Mouse (Mus musculus): ENCODE measurements around the gene Fndc5.

Gene Fndc5

GRCm38 (mm10) chr4:129124652-129125146, 12.1 kb upstream of the Fndc5 start:
- DNase-seq (ENCODE audit: low spot score in 2 of 2): peak in 1 of 2 experiments; percentile 77

DNA sequence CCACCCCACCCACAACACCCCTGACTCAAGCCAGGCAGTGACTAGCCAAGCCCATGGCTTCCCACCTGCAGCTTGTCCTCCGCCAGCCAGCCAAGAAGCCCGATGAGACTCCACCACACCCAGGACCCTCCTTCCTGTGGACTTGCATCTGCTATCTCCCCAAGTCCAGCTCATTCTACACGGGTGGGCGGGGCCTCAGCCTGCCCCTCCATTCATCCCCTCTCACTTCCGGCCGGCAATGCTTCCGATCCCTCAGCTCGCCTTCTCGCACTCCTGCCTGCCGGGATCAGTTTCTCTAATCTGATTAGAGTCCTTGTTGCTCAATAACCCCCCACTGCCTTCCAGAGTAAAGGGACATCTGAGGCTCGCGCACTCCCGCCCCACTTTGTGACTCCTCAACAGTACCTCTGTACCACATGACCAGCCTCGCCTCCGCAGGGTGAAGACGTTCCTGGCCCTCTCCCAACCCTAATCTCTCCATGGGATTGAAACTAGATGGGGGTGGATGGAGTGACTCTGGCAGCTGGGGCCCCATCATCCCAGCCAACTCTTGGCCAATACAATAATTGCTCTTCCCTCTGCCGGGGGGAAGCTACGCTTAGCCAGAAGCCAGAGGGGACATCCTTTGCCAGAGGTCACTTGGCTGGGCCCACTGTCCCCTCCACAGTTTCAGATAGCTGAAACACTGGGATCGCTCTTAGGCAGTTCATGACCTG, 10.9 kb upstream of the Fndc5 start:
- peak in 1 of 2 experiments; percentile 74 for DNase-seq (ENCODE audit: low spot score in 2 of 2)

- DNase-seq (ENCODE audit: low spot score in 2 of 2): no peak
These were observed 8.0 kb upstream of the Fndc5 start for GRCm38 (mm10) chr4:129128582-129129338.

DNA sequence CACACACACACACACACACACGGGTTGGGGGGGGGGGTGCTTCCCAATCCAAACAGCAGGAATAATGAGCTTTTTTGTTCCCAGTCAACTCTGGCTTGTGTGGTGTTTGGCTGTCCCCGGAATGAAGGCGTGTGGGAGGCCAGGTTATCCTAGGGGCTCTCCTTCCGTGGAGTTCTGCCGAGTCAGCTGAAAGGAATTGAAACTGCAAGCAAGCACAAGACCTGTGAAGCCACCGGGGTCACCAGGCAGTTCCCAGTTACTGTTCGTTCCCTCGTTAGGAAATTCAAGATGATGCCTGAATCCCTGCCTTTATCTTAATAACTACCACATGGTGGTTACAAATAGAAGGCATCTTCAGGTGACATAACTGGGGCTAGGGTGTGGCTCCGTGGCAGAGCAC, 7.4 kb upstream of the Fndc5 start:
- no peak for DNase-seq (ENCODE audit: low spot score in 2 of 2)

GRCm38 (mm10) chr4:129130149-129130548, 6.7 kb upstream of the Fndc5 start:
- DNase-seq (ENCODE audit: low spot score in 2 of 2): peak in 1 of 2 experiments; percentile 63

DNA sequence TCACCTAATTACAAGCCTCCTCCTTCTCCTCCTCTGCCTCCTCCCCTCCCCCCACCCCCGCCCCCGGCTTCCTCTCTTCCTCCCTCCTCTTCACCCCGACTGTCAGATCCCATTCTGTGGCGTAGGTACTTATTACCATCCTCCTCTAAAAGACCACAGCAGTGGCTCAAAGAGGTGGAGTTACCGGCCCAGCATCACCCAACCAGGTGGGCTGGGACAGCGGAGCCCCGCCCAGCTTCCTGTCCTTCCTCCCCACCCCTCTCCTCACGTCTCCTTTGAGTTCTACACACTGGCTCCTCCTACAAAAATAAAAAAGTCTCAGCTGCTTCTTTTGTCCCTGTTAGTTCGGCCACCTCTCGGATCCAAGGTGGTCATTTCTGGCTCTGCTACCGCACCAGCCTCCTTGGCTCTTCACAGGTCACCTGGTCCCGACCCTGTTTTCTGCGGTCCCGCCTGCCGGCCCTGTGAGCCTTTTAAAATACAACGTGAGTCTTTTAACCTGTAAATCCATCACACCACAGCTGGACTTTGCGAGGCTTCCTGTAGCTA, 6.0 kb upstream of the Fndc5 start:
- no peak for DNase-seq (ENCODE audit: low spot score in 2 of 2)

- peak; percentile 74 to 90 for DNase-seq (ENCODE audit: low spot score in 2 of 2)
These were observed 1.8 kb upstream of the Fndc5 start for GRCm38 (mm10) chr4:129134799-129135585.

DNA sequence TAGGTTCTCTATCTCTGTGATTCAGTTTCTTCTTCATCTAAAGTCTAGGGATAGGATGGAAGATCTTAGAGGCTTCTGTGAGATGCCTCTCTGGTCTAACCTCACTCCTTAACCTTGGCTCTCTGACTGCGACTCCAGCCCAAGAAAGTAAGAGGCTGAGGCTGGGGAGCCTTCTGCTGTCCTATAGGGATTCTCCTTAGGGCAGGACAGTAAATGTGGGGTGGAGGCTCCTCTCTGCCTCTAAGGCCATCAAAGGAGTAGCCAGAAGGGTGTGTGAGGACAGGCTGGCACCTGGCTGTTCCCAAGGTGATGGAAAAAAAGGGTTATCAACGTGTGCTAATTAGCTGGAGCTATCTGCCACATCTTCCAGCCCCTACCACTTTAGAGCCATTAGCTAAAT, 1.2 kb upstream of the Fndc5 start:
- no peak for DNase-seq (ENCODE audit: low spot score in 2 of 2)

GRCm38 (mm10) chr4:129136189-129136578, 615 bp upstream of the Fndc5 start:
- no peak for DNase-seq (ENCODE audit: low spot score in 2 of 2)

GRCm38 (mm10) chr4:129137392-129138321, 858 bp downstream of the Fndc5 start:
- DNase-seq (ENCODE audit: low spot score in 2 of 2): no peak

DNA sequence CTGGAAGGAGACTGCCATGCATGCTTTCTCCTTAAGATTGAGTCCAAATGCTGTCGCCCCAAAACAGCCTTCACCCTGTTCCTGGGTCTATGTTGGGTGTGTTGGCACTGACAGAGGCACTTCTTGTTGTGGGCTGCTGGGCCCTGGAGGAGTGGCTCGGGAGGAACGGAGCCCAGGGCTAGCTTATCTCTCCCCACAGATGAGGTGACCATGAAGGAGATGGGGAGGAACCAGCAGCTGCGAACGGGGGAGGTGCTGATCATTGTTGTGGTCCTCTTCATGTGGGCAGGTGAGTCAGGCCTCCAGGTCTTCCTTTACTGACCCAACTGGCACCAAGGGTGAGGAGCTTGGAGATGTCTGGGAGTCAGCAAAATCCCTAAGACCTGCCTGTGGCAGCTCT, 2.8 kb downstream of the Fndc5 start:
- no peak for DNase-seq (ENCODE audit: low spot score in 2 of 2)

- no peak for DNase-seq (ENCODE audit: low spot score in 2 of 2)
These were observed 4.0 kb downstream of the Fndc5 start for GRCm38 (mm10) chr4:129140808-129141207.

DNA sequence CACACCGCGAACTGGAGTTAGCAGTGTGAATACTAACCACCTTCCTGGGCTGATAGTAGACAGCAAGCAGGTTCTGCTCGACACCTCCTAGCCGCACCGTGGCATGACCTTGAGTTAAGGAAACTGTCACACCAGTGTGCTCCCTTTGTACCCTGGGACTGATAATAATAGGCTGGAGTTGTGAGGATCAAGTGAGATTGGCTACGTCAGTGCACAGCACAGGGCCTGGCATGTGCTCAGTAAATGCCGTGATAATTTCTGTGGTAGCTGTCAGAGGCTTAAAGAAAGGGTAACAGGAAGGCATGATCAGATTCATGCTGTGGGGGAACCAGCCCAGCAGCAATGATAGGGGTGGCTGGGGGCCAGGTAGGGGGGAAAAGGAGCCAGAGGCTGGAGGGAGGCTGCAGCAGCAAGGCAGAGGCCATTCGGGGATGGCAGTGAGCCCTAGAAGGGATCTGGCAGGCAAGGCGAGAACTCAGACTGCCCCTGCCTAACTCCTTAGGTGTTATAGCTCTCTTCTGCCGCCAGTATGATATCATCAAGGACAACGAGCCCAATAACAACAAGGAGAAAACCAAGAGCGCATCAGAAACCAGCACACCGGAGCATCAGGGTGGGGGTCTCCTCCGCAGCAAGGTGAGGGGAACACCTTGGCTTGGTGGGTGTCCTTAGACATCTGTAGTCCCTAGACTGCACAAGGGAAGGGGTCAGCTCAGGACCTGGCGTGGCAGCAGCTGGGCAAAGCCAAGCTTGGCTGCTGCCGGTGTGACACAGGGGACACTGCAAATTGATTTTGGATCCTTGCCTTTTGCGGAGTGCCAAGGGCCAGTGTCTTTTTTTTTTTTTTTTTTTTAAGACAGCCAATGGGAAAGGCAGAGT, 5.0 kb downstream of the Fndc5 start:
- peak in 1 of 2 experiments; percentile 52 for DNase-seq (ENCODE audit: low spot score in 2 of 2)

GRCm38 (mm10) chr4:129142439-129143045, 5.7 kb downstream of the Fndc5 start:
- DNase-seq (ENCODE audit: low spot score in 2 of 2): no peak

- no peak for DNase-seq (ENCODE audit: low spot score in 2 of 2)
These were observed 6.7 kb downstream of the Fndc5 start for GRCm38 (mm10) chr4:129143509-129143908.

GRCm38 (mm10) chr4:129144401-129145367, 7.9 kb downstream of the Fndc5 start:
- peak in 1 of 2 experiments; percentile 71 for DNase-seq (ENCODE audit: low spot score in 2 of 2)

DNA sequence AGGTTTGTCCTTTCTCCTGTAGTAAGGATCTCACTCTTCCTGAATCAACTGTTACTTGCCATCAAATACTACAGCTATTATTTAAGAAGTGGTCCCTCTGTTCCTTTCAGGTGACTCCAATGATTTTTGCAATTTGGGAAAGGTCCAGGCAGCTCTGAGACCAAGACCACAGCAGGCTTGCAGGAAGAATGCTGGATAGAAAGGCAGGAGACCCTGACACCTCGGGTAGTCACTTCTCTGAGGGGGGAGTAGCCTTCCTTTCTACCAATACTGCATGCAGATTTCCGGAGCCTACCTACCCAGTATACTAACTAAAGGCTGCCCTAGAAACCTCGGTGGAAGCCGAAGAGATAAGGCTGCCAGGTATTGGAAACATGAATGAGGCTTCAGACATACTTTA, 8.6 kb downstream of the Fndc5 start:
- no peak for DNase-seq (ENCODE audit: low spot score in 2 of 2)

GRCm38 (mm10) chr4:129145943-129146342, 9.1 kb downstream of the Fndc5 start:
- DNase-seq (ENCODE audit: low spot score in 2 of 2): no peak
